Mouse (Mus musculus) forebrain, embryonic 15.5 days (tissue): Measurements from ENCODE around the gene Rhbdl3. TPM values are rescaled to one million over a fixed set of nuclear protein-coding genes. Genes with fewer than 3 reads are reported as not detected.

Experiments used
- ATAC-seq: fragments of 200-750 bp; cut with Nextera tagmentation; replicated peaks from 2 replicates; pipeline ENCODE4 v1.8.0; 2017; ENCODE audit warnings: mild to moderate bottlenecking, moderate TSS enrichment, moderate library complexity
- H3K27ac ChIP-seq: fragments of 300-500 bp; sonication (generic); replicated peaks from 2 replicates; pipeline ENCODE4 v1.5.1; 2015; ENCODE audit warnings: mild to moderate bottlenecking, inconsistent platforms
- H3K27me3 ChIP-seq: fragments of 300-500 bp; sonication (generic); 2 replicates; pipeline ENCODE4 v1.6.1; 2015; ENCODE audit warnings: inconsistent platforms
- H3K36me3 ChIP-seq: fragments of 300-500 bp; sonication (generic); 2 replicates; pipeline ENCODE4 v1.6.1; 2015; ENCODE audit warnings: mild to moderate bottlenecking, inconsistent platforms
- H3K4me1 ChIP-seq: fragments of 300-500 bp; sonication (generic); 2 replicates; pipeline ENCODE4 v1.6.1; 2015; ENCODE audit warnings: inconsistent platforms
- H3K4me2 ChIP-seq: fragments of 300-500 bp; sonication (generic); replicated peaks from 2 replicates; pipeline ENCODE4 v1.6.1; 2015; ENCODE audit warnings: mild to moderate bottlenecking, inconsistent platforms
- H3K4me3 ChIP-seq: fragments of 300-500 bp; sonication (generic); 2 replicates; pipeline ENCODE4 v1.5.1; 2015; ENCODE audit warnings: mild to moderate bottlenecking, inconsistent platforms
- H3K9ac ChIP-seq: fragments of 300-500 bp; sonication (generic); replicated peaks from 2 replicates; pipeline ENCODE4 v1.6.1; 2015; ENCODE audit warnings: mild to moderate bottlenecking, inconsistent platforms
- H3K9me3 ChIP-seq: fragments of 300-500 bp; sonication (generic); 2 replicates; pipeline ENCODE4 v1.6.1; 2016; ENCODE audit warnings: inconsistent platforms
- WGBS: fragments of 180-500 bp; shearing (Covaris S2); methylation state at CpG from one replicate; pipeline ENCODE4 v1.1.7; 2015; ENCODE audit warnings: mixed read lengths; 5-methylcytosine and 5-hydroxymethylcytosine counted together
- polyA plus RNA-seq: library from polyadenylated mRNA; unstranded; fragments of >200 nt; fragmentation: Nextera tagmentation; extraction: Ambion mirVana; gene quantifications from 2 replicates; pipeline ENCODE4 v1.2.1, GENCODE M21; 2015

The Rhbdl3 gene
- polyA plus RNA-seq, 1 experiment from 2014 or later = 20.4 TPM

- Histone ChIP-seq H3K4me2 (no peak overlapping the region), H3K4me3 (no peak overlapping the region), H3K36me3 (no peaks in the 10 kb centered on the region), H3K27ac (no peak overlapping the region), H3K4me1 (peaks cover 53% of the 10 kb centered on the region), H3K9me3 (no peaks in the 10 kb centered on the region), H3K9ac (no peak overlapping the region), H3K27me3 (no peaks in the 10 kb centered on the region)
- no peak for ATAC-seq
- WGBS = 21% methylated on average over 14 of the region's 14 CpGs
These were observed 4.9 kb upstream of the Rhbdl3 start for GRCm38 (mm10) chr11:80295785-80296184.

GRCm38 (mm10) chr11:80299513-80300235 is 1.0 kb upstream of the Rhbdl3 start:
- no peaks in the 10 kb centered on the region for H3K9me3 ChIP-seq
- peak overlapping the region; percentile 73 for H3K4me3 ChIP-seq
- no peaks in the 10 kb centered on the region for H3K27me3 ChIP-seq
- H3K4me2 ChIP-seq = peak overlapping the region; percentile 98
- ATAC-seq = no peak
- no peak overlapping the region for H3K9ac ChIP-seq
- H3K36me3 ChIP-seq = no peaks in the 10 kb centered on the region
- H3K4me1 ChIP-seq = peaks cover 62% of the 10 kb centered on the region
- 2% methylated on average over 12 of the region's 12 CpGs for WGBS
- peak overlapping the region; percentile 84 for H3K27ac ChIP-seq

GRCm38 (mm10) chr11:80301316-80302045 is 769 bp downstream of the Rhbdl3 start:
- WGBS = under 1% methylated on average over 53 of the region's 53 CpGs
- ATAC-seq = peak; percentile 35
- Histone ChIP-seq H3K4me2 (peak overlapping the region; percentile 98), H3K36me3 (no peaks in the 10 kb centered on the region), H3K27ac (peak overlapping the region; percentile 84), H3K27me3 (no peaks in the 10 kb centered on the region), H3K4me3 (peak overlapping the region; percentile 73), H3K9ac (peak overlapping the region; percentile 81), H3K4me1 (peaks cover 51% of the 10 kb centered on the region), H3K9me3 (no peaks in the 10 kb centered on the region)

- under 1% methylated on average over 9 of the region's 9 CpGs for WGBS
- Histone ChIP-seq H3K27me3 (no peaks in the 10 kb centered on the region), H3K4me3 (peak overlapping the region; percentile 73), H3K4me2 (peak overlapping the region; percentile 98), H3K9ac (peak overlapping the region; percentile 81), H3K36me3 (no peaks in the 10 kb centered on the region), H3K9me3 (no peaks in the 10 kb centered on the region), H3K27ac (peak overlapping the region; percentile 84), H3K4me1 (peaks cover 51% of the 10 kb centered on the region)
- no peak for ATAC-seq
These were observed 1.3 kb downstream of the Rhbdl3 start for GRCm38 (mm10) chr11:80302046-80302390.

- Histone ChIP-seq H3K9ac (peak overlapping the region; percentile 8), H3K4me1 (peaks cover 51% of the 10 kb centered on the region), H3K4me3 (peak overlapping the region; percentile 73), H3K27me3 (no peaks in the 10 kb centered on the region), H3K27ac (peak overlapping the region; percentile 84), H3K4me2 (peak overlapping the region; percentile 98), H3K36me3 (no peaks in the 10 kb centered on the region), H3K9me3 (no peaks in the 10 kb centered on the region)
- under 1% methylated on average over 11 of the region's 11 CpGs for WGBS
- peak; percentile 82 for ATAC-seq
These were observed 1.8 kb downstream of the Rhbdl3 start for GRCm38 (mm10) chr11:80302536-80302935.

- 85% methylated on average over 3 of the region's 3 CpGs for WGBS
- no peak for ATAC-seq
- H3K27ac ChIP-seq = no peak overlapping the region
- H3K4me3 ChIP-seq = no peak overlapping the region
- H3K27me3 ChIP-seq = no peaks in the 10 kb centered on the region
- H3K9me3 ChIP-seq = no peaks in the 10 kb centered on the region
- peaks cover 49% of the 10 kb centered on the region for H3K4me1 ChIP-seq
- no peaks in the 10 kb centered on the region for H3K36me3 ChIP-seq
- no peak overlapping the region for H3K9ac ChIP-seq
- no peak overlapping the region for H3K4me2 ChIP-seq
These were observed 3.0 kb downstream of the Rhbdl3 start for GRCm38 (mm10) chr11:80303746-80304145.

GRCm38 (mm10) chr11:80304846-80305245 is 4.1 kb downstream of the Rhbdl3 start:
- H3K4me1 ChIP-seq = peaks cover 38% of the 10 kb centered on the region
- no peak overlapping the region for H3K4me3 ChIP-seq
- no peaks in the 10 kb centered on the region for H3K36me3 ChIP-seq
- 85% methylated on average over 10 of the region's 10 CpGs for whole genome bisulfite sequencing
- no peak for ATAC-seq
- H3K27ac ChIP-seq = peak overlapping the region; percentile 28; the same call in 1 of the 2 replicates
- no peak overlapping the region for H3K4me2 ChIP-seq
- no peak overlapping the region for H3K9ac ChIP-seq
- no peaks in the 10 kb centered on the region for H3K9me3 ChIP-seq
- no peaks in the 10 kb centered on the region for H3K27me3 ChIP-seq

- Histone ChIP-seq H3K9me3 (no peaks in the 10 kb centered on the region), H3K4me3 (no peak overlapping the region), H3K4me2 (no peak overlapping the region), H3K27me3 (no peaks in the 10 kb centered on the region), H3K9ac (no peak overlapping the region), H3K4me1 (peaks cover 37% of the 10 kb centered on the region), H3K27ac (no peak overlapping the region), H3K36me3 (no peaks in the 10 kb centered on the region)
- 70% methylated on average over 6 of the region's 6 CpGs for WGBS
- no peak for ATAC-seq
These were observed 7.8 kb downstream of the Rhbdl3 start for GRCm38 (mm10) chr11:80308537-80308936.

GRCm38 (mm10) chr11:80311271-80311670 is 10.6 kb downstream of the Rhbdl3 start:
- H3K4me2 ChIP-seq = no peak overlapping the region
- H3K9me3 ChIP-seq = no peaks in the 10 kb centered on the region
- peak overlapping the region; percentile 82 for H3K27ac ChIP-seq
- H3K9ac ChIP-seq = no peak overlapping the region
- no peaks in the 10 kb centered on the region for H3K27me3 ChIP-seq
- no peak overlapping the region for H3K4me3 ChIP-seq
- ATAC-seq = 0 out of 2 replicates have a peak, but pooled peaks have one; percentile 20
- H3K36me3 ChIP-seq = no peaks in the 10 kb centered on the region
- 19% methylated on average over 4 of the region's 4 CpGs for WGBS
- peaks cover 51% of the 10 kb centered on the region for H3K4me1 ChIP-seq

- peak overlapping the region; percentile 82 for H3K27ac ChIP-seq
- H3K4me1 ChIP-seq = peaks cover 56% of the 10 kb centered on the region
- no peak overlapping the region for H3K4me3 ChIP-seq
- no peak overlapping the region for H3K4me2 ChIP-seq
- no peaks in the 10 kb centered on the region for H3K27me3 ChIP-seq
- 16% methylated on average over 2 of the region's 2 CpGs for WGBS
- no peaks in the 10 kb centered on the region for H3K9me3 ChIP-seq
- H3K36me3 ChIP-seq = no peaks in the 10 kb centered on the region
- ATAC-seq = no peak
- no peak overlapping the region for H3K9ac ChIP-seq
These were observed 11.3 kb downstream of the Rhbdl3 start for GRCm38 (mm10) chr11:80312049-80312448.

- Histone ChIP-seq H3K9ac (no peak overlapping the region), H3K27me3 (no peaks in the 10 kb centered on the region), H3K9me3 (no peaks in the 10 kb centered on the region), H3K4me1 (peaks cover 56% of the 10 kb centered on the region), H3K27ac (peak overlapping the region; percentile 82), H3K4me2 (no peak overlapping the region), H3K36me3 (no peaks in the 10 kb centered on the region), H3K4me3 (no peak overlapping the region)
- 19% methylated on average over 6 of the region's 6 CpGs for WGBS
- ATAC-seq = no peak
These were observed 11.9 kb downstream of the Rhbdl3 start for GRCm38 (mm10) chr11:80312565-80312964.

GRCm38 (mm10) chr11:80313462-80313861 is 12.8 kb downstream of the Rhbdl3 start:
- no peaks in the 10 kb centered on the region for H3K27me3 ChIP-seq
- no peak overlapping the region for H3K4me3 ChIP-seq

More at GRCm38 (mm10) chr11:80313462-80313861, 12.8 kb downstream of the Rhbdl3 start:
- WGBS = 63% methylated on average over 1 of the region's 1 CpGs
- H3K4me1 ChIP-seq = peaks cover 58% of the 10 kb centered on the region
- peak overlapping the region; percentile 82 for H3K27ac ChIP-seq
- H3K4me2 ChIP-seq = no peak overlapping the region
- ATAC-seq = no peak
- H3K9me3 ChIP-seq = no peaks in the 10 kb centered on the region
- H3K9ac ChIP-seq = no peak overlapping the region
- H3K36me3 ChIP-seq = no peaks in the 10 kb centered on the region
